Mouse (Mus musculus): ENCODE measurements around the gene Nol11. TPM values are rescaled to one million over a fixed set of nuclear protein-coding genes. Genes with fewer than 3 reads are reported as not detected.

The Nol11 gene
- polyA plus RNA-seq, 1 experiment from 2014 or later, result 77.7 TPM

GRCm38 (mm10) chr11:107213745-107214144 lies 24.6 kb upstream of the Nol11 start:
- Histone ChIP-seq H3K36me3 (peaks cover 49% of the 10 kb centered on the region), H3K9me3 (replicated peaks) (no peaks in the 10 kb centered on the region), H3K27me3 (ENCODE audit: low read depth, poor library complexity, severe bottlenecking) (no peaks in the 10 kb centered on the region), H3K4me3 (no peak overlapping the region), H3K27ac (no peak overlapping the region), H3K4me1 (peaks cover 9% of the 10 kb centered on the region; the same call in 1 of the 2 replicates)
- no peak for DNase-seq (ENCODE audit: low spot score)
- WGBS, result 82% methylated on average over 5 of the region's 5 CpGs

- peaks cover 35% of the 10 kb centered on the region for H3K36me3 ChIP-seq
- DNase-seq (ENCODE audit: low spot score), result no peak
- no peaks in the 10 kb centered on the region for H3K9me3 ChIP-seq (replicated peaks)
- peaks cover 13% of the 10 kb centered on the region for H3K4me1 ChIP-seq
- H3K27ac ChIP-seq, result no peak overlapping the region
- 91% methylated on average over 13 of the region's 13 CpGs for WGBS
- no peaks in the 10 kb centered on the region for H3K27me3 ChIP-seq (ENCODE audit: low read depth, poor library complexity, severe bottlenecking)
- no peak overlapping the region for H3K4me3 ChIP-seq
Measured at GRCm38 (mm10) chr11:107209818-107210217, 20.6 kb upstream of the Nol11 start.

GRCm38 (mm10) chr11:107201773-107202172 lies 12.6 kb upstream of the Nol11 start:
- WGBS, result 94% methylated on average over 11 of the region's 11 CpGs
- H3K27me3 ChIP-seq (ENCODE audit: low read depth, poor library complexity, severe bottlenecking), result no peaks in the 10 kb centered on the region
- no peaks in the 10 kb centered on the region for H3K9me3 ChIP-seq (replicated peaks)
- no peaks in the 10 kb centered on the region for H3K36me3 ChIP-seq
- DNase-seq (ENCODE audit: low spot score), result no peak
- H3K4me3 ChIP-seq, result no peak overlapping the region
- H3K27ac ChIP-seq, result no peak overlapping the region
- peaks cover 4% of the 10 kb centered on the region; the same call in 1 of the 2 replicates for H3K4me1 ChIP-seq

DNA sequence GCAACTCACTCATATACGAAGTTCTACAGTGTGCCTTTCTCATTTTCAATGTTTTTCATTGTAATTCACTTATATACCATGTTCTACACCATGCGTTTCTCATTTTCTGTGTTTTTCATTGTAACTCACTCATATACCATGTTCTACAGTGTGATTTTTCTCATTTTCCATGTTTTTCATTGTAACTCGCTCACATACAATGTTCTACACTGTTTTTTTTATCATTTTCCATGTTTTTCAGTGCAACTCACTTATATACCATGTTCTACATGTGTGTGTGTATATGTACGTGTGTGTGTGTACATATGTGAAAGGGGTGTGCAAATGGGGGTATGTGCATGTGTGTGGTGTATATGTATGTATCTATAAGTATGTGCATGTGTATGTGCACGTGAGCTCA lies 10.1 kb upstream of the Nol11 start:
- Histone ChIP-seq H3K27me3 (ENCODE audit: low read depth, poor library complexity, severe bottlenecking) (no peaks in the 10 kb centered on the region), H3K4me1 (no peaks in the 10 kb centered on the region), H3K9me3 (replicated peaks) (no peaks in the 10 kb centered on the region), H3K36me3 (no peaks in the 10 kb centered on the region), H3K4me3 (no peak overlapping the region), H3K27ac (no peak overlapping the region)
- no peak for DNase-seq (ENCODE audit: low spot score)
- 79% methylated on average over 5 of the region's 5 CpGs for WGBS

DNA sequence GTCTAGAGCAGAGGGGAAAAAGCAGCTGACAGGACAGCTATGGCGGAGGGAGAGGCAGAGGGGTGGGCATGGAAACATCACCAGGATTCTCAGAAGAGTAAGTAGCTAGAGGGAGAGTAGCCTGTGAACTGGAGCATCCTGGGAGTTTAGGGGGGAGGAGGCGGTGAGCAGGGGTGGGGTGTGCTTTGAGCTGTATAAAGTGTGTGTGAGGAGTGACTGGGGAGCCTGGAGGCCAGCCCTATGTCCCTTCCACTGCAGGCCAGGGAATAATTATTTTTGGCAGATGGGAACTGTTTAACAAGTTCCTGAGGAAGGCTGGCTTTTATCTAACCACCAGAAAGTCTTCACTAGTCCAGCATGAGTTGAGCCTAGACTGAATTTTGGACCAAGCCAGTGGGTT lies 6.2 kb upstream of the Nol11 start:
- Histone ChIP-seq H3K4me1 (no peaks in the 10 kb centered on the region), H3K9me3 (replicated peaks) (no peaks in the 10 kb centered on the region), H3K36me3 (no peaks in the 10 kb centered on the region), H3K27ac (no peak overlapping the region), H3K27me3 (ENCODE audit: low read depth, poor library complexity, severe bottlenecking) (no peaks in the 10 kb centered on the region), H3K4me3 (no peak overlapping the region)
- 68% methylated on average over 2 of the region's 2 CpGs for WGBS
- DNase-seq (ENCODE audit: low spot score), result no peak

- Histone ChIP-seq H3K27me3 (ENCODE audit: low read depth, poor library complexity, severe bottlenecking) (no peaks in the 10 kb centered on the region), H3K4me1 (peaks cover 5% of the 10 kb centered on the region), H3K4me3 (no peak overlapping the region), H3K27ac (no peak overlapping the region), H3K9me3 (replicated peaks) (no peaks in the 10 kb centered on the region), H3K36me3 (peaks cover 19% of the 10 kb centered on the region)
- DNase-seq (ENCODE audit: low spot score), result no peak
- WGBS, result 88% methylated on average over 2 of the region's 2 CpGs
Measured at GRCm38 (mm10) chr11:107190376-107190775, 1.2 kb upstream of the Nol11 start.

- no peaks in the 10 kb centered on the region for H3K9me3 ChIP-seq (replicated peaks)
- no peak for DNase-seq (ENCODE audit: low spot score)
- WGBS, result 92% methylated on average over 8 of the region's 8 CpGs
- H3K27me3 ChIP-seq (ENCODE audit: low read depth, poor library complexity, severe bottlenecking), result no peaks in the 10 kb centered on the region
- peaks cover 85% of the 10 kb centered on the region for H3K36me3 ChIP-seq
- H3K4me3 ChIP-seq, result no peak overlapping the region
- H3K4me1 ChIP-seq, result peaks cover 5% of the 10 kb centered on the region
- H3K27ac ChIP-seq, result no peak overlapping the region
Measured at GRCm38 (mm10) chr11:107183777-107184176, 5.4 kb downstream of the Nol11 start.

DNA sequence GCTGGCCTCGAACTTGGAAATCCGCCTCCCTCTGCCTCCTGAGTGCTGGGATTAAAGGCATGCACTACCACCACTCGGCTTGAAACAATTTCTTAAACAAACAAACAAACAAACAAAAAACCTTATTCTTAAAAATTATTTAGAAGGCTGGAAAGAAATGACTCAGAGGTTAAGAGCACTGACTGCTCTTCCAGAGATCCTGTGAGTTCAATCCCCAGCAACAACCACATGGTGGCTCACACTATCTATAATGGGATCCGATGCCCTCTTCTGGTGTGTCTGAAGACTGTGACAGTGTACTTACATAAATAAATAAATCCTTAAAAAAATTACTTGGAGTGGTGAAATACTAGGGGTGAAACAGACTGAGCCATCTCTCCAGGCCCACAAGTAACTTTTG lies 28.0 kb downstream of the Nol11 start:
- no peak for DNase-seq (ENCODE audit: low spot score)
- Histone ChIP-seq H3K4me1 (no peaks in the 10 kb centered on the region), H3K36me3 (peaks cover 21% of the 10 kb centered on the region), H3K27me3 (ENCODE audit: low read depth, poor library complexity, severe bottlenecking) (no peaks in the 10 kb centered on the region), H3K27ac (no peak overlapping the region), H3K9me3 (replicated peaks) (no peaks in the 10 kb centered on the region), H3K4me3 (no peak overlapping the region)
- WGBS, result 79% methylated on average over 4 of the region's 4 CpGs

GRCm38 (mm10) chr11:107159034-107159433 lies 30.1 kb downstream of the Nol11 start:
- DNase-seq (ENCODE audit: low spot score), result no peak
- no peak overlapping the region for H3K27ac ChIP-seq
- H3K27me3 ChIP-seq (ENCODE audit: low read depth, poor library complexity, severe bottlenecking), result no peaks in the 10 kb centered on the region
- no peak overlapping the region for H3K4me3 ChIP-seq
- 0 out of 2 replicates have a peak, but pooled peaks cover under 1% of the 10 kb centered on the region for H3K36me3 ChIP-seq
- no peaks in the 10 kb centered on the region for H3K9me3 ChIP-seq (replicated peaks)
- 42% methylated on average over 1 of the region's 1 CpGs for WGBS
- no peaks in the 10 kb centered on the region for H3K4me1 ChIP-seq

- no peak for DNase-seq (ENCODE audit: low spot score)
- H3K9me3 ChIP-seq (replicated peaks), result no peaks in the 10 kb centered on the region
- WGBS, result 54% methylated on average over 5 of the region's 5 CpGs
Measured at GRCm38 (mm10) chr11:107156977-107157642, 32.1 kb downstream of the Nol11 start.

GRCm38 (mm10) chr11:107155292-107155691 lies 33.9 kb downstream of the Nol11 start:
- Histone ChIP-seq H3K4me3 (no peak overlapping the region), H3K36me3 (no peaks in the 10 kb centered on the region), H3K9me3 (replicated peaks) (no peaks in the 10 kb centered on the region), H3K4me1 (no peaks in the 10 kb centered on the region), H3K27me3 (ENCODE audit: low read depth, poor library complexity, severe bottlenecking) (no peaks in the 10 kb centered on the region), H3K27ac (no peak overlapping the region)
- 91% methylated on average over 5 of the region's 5 CpGs for WGBS
- DNase-seq (ENCODE audit: low spot score), result no peak

More at GRCm38 (mm10) chr11:107156977-107157642, 32.1 kb downstream of the Nol11 start:
- H3K27me3 ChIP-seq (ENCODE audit: low read depth, poor library complexity, severe bottlenecking), result no peaks in the 10 kb centered on the region
- no peak overlapping the region for H3K4me3 ChIP-seq
- H3K36me3 ChIP-seq, result no peaks in the 10 kb centered on the region
- H3K4me1 ChIP-seq, result no peaks in the 10 kb centered on the region
- no peak overlapping the region for H3K27ac ChIP-seq

DNA sequence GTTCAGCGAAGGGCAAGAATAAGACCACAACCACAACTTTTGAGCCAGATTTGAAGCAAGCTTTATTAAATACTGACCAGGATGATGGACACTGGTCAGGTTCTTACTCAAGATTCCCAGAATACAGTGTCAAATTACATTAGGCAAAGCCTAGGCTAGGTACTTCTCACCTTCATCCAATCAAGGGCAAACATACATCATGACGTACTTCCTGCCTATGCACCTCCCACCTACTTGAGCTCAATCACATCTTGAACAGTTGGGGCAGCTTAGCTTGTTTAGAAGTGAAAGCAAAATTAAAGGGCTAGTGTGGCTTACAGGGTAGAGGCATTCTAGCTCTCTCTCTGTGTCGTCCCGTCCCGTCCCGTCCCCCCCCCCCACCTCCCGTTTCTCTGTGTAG lies 34.8 kb downstream of the Nol11 start:
- DNase-seq (ENCODE audit: low spot score), result no peak
- Histone ChIP-seq H3K27me3 (ENCODE audit: low read depth, poor library complexity, severe bottlenecking) (no peaks in the 10 kb centered on the region), H3K4me1 (no peaks in the 10 kb centered on the region), H3K36me3 (no peaks in the 10 kb centered on the region), H3K9me3 (replicated peaks) (no peaks in the 10 kb centered on the region), H3K27ac (no peak overlapping the region), H3K4me3 (no peak overlapping the region)
- 78% methylated on average over 7 of the region's 7 CpGs for WGBS

DNA sequence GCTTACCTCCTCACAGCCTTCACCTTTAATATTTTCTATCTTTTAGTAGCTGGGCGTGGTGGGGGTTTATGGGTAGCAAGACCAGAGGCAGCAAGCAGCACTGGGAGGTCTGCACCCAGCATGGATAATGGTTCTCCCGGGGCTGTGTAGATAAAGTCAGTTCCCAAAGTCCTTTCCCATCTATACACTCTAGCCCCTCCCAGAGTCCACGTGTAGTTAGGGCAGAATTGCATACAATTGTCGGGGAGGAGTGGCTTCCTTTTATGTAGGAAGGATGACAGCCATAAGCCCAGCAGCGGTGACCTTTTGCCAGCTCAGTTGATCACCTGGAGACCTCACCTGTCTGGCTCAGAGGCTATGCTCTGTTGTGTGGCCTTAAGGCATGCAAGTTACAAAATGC lies 35.5 kb downstream of the Nol11 start:
- H3K27me3 ChIP-seq (ENCODE audit: low read depth, poor library complexity, severe bottlenecking), result no peaks in the 10 kb centered on the region
- H3K27ac ChIP-seq, result no peak overlapping the region
- no peaks in the 10 kb centered on the region for H3K36me3 ChIP-seq
- no peak overlapping the region for H3K4me3 ChIP-seq
- no peak for DNase-seq (ENCODE audit: low spot score)
- H3K4me1 ChIP-seq, result no peaks in the 10 kb centered on the region
- no peaks in the 10 kb centered on the region for H3K9me3 ChIP-seq (replicated peaks)
- 79% methylated on average over 5 of the region's 5 CpGs for WGBS

GRCm38 (mm10) chr11:107151809-107152208 lies 37.4 kb downstream of the Nol11 start:
- WGBS, result 74% methylated on average over 7 of the region's 7 CpGs
- Histone ChIP-seq H3K4me3 (no peak overlapping the region), H3K4me1 (no peaks in the 10 kb centered on the region), H3K9me3 (replicated peaks) (no peaks in the 10 kb centered on the region), H3K36me3 (no peaks in the 10 kb centered on the region), H3K27ac (no peak overlapping the region), H3K27me3 (ENCODE audit: low read depth, poor library complexity, severe bottlenecking) (no peaks in the 10 kb centered on the region)
- no peak for DNase-seq (ENCODE audit: low spot score)
